Mouse (Mus musculus): ENCODE measurements at regions not wholly inside any gene's neighbourhood (a gene's known extent, or its start where the extent isn't known, plus 50 kb on each side); places are given as distances from the start of the nearest gene placed in this dataset.

DNA sequence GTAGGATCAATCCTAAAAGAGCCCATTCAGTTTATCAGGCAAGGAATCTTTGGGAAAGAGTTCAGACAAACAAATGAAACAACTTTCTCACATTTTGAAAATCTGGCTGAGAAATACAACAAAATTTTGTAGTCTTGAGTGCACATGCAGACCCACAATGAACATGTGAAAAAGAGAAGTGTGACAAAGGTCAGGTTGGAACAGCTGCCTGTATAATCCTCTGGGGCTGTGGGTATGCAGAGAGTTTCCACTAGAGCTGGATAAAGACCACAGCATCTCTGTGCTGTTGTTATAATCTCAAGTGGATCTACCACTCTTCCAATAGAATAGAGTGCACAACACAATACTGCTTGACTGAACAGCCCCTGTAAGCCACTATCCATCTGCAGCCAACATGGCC is 482.3 kb downstream of the Irx1 start:
- TF ChIP-seq POLR2A (IDR thresholded peaks at IDR 0.05; ENCODE audit: borderline replicate concordance, insufficient read depth, low read length): no peak
- no peak for TF ChIP-seq CTCF (IDR thresholded peaks at IDR 0.05; ENCODE audit: borderline replicate concordance, insufficient read depth, low read depth, low read length)
